Mouse (Mus musculus) forebrain, postnatal 0 days (tissue): Measurements from ENCODE around the gene Fgd6. TPM values are rescaled to one million over a fixed set of nuclear protein-coding genes. Genes with fewer than 3 reads are reported as not detected.

Source experiments
- ATAC-seq: fragments of 200-750 bp; cut with Nextera tagmentation; 2 replicates; pipeline ENCODE4 v1.8.0; 2017; ENCODE audit warnings: mild to moderate bottlenecking, moderate library complexity
- DNase-seq: peaks from one replicate; pipeline ENCODE4 v3.0.0-alpha.2; 2015
- H3K27ac ChIP-seq: fragments of 300-500 bp; sonication (generic); 2 replicates; pipeline ENCODE4 v1.5.1; 2014; ENCODE audit warnings: low read depth, mild to moderate bottlenecking, antibody characterized with exemption, low read length, moderate library complexity, mixed read lengths
- H3K27me3 ChIP-seq: fragments of 300-500 bp; sonication (generic); 2 replicates; pipeline ENCODE4 v1.6.1; 2014; ENCODE audit warnings: mild to moderate bottlenecking, low read length, mixed read lengths; ENCODE audit not compliant: insufficient read depth
- H3K36me3 ChIP-seq: fragments of 300-500 bp; sonication (generic); 2 replicates; pipeline ENCODE4 v1.6.1; 2014; ENCODE audit warnings: mild to moderate bottlenecking, moderate library complexity; ENCODE audit not compliant: insufficient read depth
- H3K4me1 ChIP-seq: fragments of 300-500 bp; sonication (generic); 2 replicates; pipeline ENCODE4 v1.6.1; 2014; ENCODE audit warnings: antibody characterized with exemption; ENCODE audit not compliant: insufficient read depth
- H3K4me2 ChIP-seq: fragments of 300-500 bp; sonication (generic); 2 replicates; pipeline ENCODE4 v1.6.1; 2014; ENCODE audit warnings: low read depth, mild to moderate bottlenecking, moderate library complexity
- H3K4me3 ChIP-seq: fragments of 300-500 bp; sonication (generic); 2 replicates; pipeline ENCODE4 v1.5.1; 2014; ENCODE audit warnings: low read depth, low read length, mixed read lengths
- H3K9ac ChIP-seq: fragments of 300-500 bp; sonication (generic); 2 replicates; pipeline ENCODE4 v1.6.1; 2014; ENCODE audit warnings: mild to moderate bottlenecking
- H3K9me3 ChIP-seq: fragments of 300-500 bp; sonication (generic); 2 replicates; pipeline ENCODE4 v1.6.1; 2016; ENCODE audit warnings: low read length
- CTCF ChIP-seq: sonication (generic); IDR thresholded peaks from 2 replicates; pipeline ENCODE4 v1.5.1; 2016; ENCODE audit warnings: antibody characterized with exemption, control low read depth, low read depth
- WGBS: fragments of 180-500 bp; shearing (Covaris S2); extraction: QIAGEN DNeasy Blood & Tissue Kit; methylation state at CpG from one replicate; pipeline ENCODE4 v1.1.7; 2014; 5-methylcytosine and 5-hydroxymethylcytosine counted together
- polyA plus RNA-seq: library from polyadenylated mRNA; unstranded; fragments of >200 nt; fragmentation: Nextera tagmentation; extraction: Ambion mirVana; gene quantifications from 2 replicates; pipeline ENCODE4 v1.2.1, GENCODE M21; 2015
- total RNA-seq: library from RNA; depleted of rRNA; stranded (reverse); fragments of >200 nt; gene quantifications from 2 replicates; pipeline ENCODE4 v1.2.3, GENCODE M21; 2014

Fgd6 gene
- total and polyA plus RNA-seq, 2 experiments from 2014 or later = 1.5 to 3.6 TPM

DNA sequence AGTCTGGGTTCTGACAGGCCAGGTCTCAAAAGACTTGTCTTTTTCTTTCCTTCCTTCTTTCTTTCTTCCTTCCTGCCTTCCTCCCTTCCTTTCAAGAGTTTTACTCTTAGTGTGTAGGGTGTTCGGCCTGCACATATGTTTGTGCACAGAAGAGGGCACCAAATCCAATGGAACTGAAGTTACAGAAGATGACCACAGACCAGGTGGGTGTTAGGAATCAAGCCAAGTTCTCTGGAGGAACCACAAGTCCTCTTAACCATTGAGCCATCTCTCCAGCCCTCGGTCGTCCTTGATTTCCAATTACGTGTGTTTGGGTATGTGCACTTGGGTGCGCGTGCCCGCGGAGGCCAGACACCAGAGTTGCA is 111.6 kb downstream of the Fgd6 start:
- no peaks in the 10 kb centered on the region for H3K27me3 ChIP-seq
- no peak for TF ChIP-seq CTCF
- no peaks in the 10 kb centered on the region for H3K36me3 ChIP-seq
- no peaks in the 10 kb centered on the region for H3K4me1 ChIP-seq
- WGBS = 9% methylated on average over 8 of the region's 8 CpGs
- peak overlapping the region; percentile 74 for H3K4me2 ChIP-seq
- no peak overlapping the region; the same call in 1 of the 2 replicates for H3K27ac ChIP-seq
- peak overlapping the region; percentile 94; the same call in 1 of the 2 replicates for H3K9ac ChIP-seq
- DNase-seq (no peak), ATAC-seq (peak; percentile 50)
- H3K4me3 ChIP-seq = peak overlapping the region; percentile 94
- H3K9me3 ChIP-seq = no peaks in the 10 kb centered on the region

DNA sequence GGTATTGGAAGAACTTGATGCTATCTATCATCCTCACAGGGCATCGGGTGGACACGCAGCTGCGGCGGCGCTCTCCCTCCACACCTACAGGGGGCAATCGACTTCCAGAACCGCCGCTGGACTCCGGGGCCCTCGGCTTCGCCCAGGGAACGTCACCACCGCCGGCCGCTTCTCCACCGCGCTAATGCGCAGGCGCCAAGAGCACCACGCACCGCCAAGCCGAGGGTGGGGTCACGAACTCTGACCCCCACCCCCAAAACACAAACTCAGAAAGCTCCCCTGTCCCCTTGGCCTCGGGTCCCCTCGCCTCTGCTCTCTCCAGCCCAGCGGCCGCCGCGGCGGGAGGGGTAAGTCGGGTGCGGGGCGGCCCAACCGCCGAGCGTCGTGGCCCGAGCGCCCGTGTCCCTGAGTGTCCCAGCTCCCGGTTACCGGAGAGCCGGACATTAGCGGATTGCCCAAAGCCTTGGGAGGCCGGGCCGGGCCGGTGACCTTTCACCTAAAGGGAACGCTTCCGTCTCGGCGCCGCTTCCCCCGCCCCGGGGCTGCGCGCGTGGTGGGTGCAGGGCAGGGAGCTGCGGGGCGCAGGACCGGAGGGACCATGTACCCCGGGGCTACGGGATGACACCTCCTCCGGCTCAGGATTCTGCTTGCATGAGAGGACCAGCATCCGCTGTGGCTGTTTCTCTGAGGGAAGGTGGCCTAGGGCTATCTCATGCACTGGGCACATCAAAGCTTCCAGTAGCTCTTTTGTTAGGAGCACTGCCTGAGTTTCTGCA is 112.1 kb downstream of the Fgd6 start, which contains the start of gene Nr2c1:
Gene Nr2c1 (plus strand): TSS at position 268 of the 776 bp plus-strand sequence.
- ATAC-seq = peak; percentile 95
- peak within 1 kb of the TSS; percentile 74 for H3K4me2 ChIP-seq
- TF ChIP-seq CTCF = peak; percentile 73
- WGBS = under 1% methylated on average over 64 of the region's 64 CpGs
- peak within 1 kb of the TSS; percentile 94 for H3K9ac ChIP-seq
- H3K36me3 ChIP-seq = no peaks in the 10 kb centered on the region
- DNase-seq = peak; percentile 90
- no peaks in the 10 kb centered on the region for H3K4me1 ChIP-seq
- H3K9me3 ChIP-seq = no peaks in the 10 kb centered on the region
- peak within 1 kb of the TSS; percentile 83 for H3K27ac ChIP-seq
- H3K4me3 ChIP-seq = peak within 1 kb of the TSS; percentile 94
- H3K27me3 ChIP-seq = no peaks in the 10 kb centered on the region

DNA sequence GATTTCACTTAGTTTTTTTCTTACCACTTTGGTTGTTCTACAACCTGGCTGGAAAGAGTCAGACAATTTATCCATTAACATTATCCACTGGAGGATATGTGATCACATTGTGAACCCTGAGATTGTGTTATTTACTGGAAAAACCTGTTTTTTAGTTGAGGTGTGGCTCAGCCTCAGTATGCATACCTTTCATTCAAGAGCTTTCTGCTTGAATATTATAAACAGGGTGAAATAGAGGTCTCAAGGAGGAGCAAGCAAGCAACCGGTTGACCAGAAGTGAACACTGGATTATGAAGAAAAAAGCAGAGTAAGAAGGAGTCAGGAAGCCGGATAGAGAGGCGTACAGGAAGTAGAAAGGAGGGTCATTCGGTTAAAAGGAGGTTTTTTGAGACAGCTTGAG is 115.7 kb downstream of the Fgd6 start:
- ATAC-seq = no peak
- WGBS = 83% methylated on average over 4 of the region's 4 CpGs

DNA sequence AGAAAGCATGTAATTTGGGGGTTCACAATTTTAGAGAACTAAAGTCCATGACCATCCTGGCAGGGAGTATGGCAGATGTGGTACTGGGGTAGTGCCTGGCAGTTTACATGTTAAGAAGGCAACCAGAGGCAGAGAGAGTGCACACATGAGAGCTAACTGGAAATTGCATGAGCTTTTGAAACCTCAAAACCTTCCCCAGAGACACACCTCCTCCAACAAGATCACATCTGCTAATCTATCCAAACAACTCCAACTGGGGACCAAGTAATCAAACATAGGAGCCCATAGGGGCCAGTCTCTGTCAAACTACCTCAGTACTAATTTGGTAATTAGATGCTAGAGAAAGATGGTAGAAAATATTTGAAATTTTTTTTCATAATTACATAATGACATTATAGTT is 118.0 kb downstream of the Fgd6 start:
- DNase-seq = no peak
- no peaks in the 10 kb centered on the region for H3K27me3 ChIP-seq
- H3K4me1 ChIP-seq = no peaks in the 10 kb centered on the region
- H3K9me3 ChIP-seq = no peaks in the 10 kb centered on the region
- H3K36me3 ChIP-seq = peaks cover under 1% of the 10 kb centered on the region; the same call in 1 of the 2 replicates
- no peak overlapping the region for H3K4me2 ChIP-seq
- no peak overlapping the region for H3K4me3 ChIP-seq
- no peak overlapping the region for H3K27ac ChIP-seq
- no peak overlapping the region for H3K9ac ChIP-seq
- TF ChIP-seq CTCF = no peak
- ATAC-seq = no peak

More for the DNA sequence above, 115.7 kb downstream of the Fgd6 start:
- H3K27ac ChIP-seq = no peak overlapping the region
- no peaks in the 10 kb centered on the region for H3K4me1 ChIP-seq
- no peak overlapping the region for H3K9ac ChIP-seq
- no peak overlapping the region for H3K4me3 ChIP-seq
- no peaks in the 10 kb centered on the region for H3K36me3 ChIP-seq
- H3K4me2 ChIP-seq = no peak overlapping the region
- no peak for TF ChIP-seq CTCF
- H3K27me3 ChIP-seq = no peaks in the 10 kb centered on the region
- no peaks in the 10 kb centered on the region for H3K9me3 ChIP-seq
- DNase-seq = no peak

DNA sequence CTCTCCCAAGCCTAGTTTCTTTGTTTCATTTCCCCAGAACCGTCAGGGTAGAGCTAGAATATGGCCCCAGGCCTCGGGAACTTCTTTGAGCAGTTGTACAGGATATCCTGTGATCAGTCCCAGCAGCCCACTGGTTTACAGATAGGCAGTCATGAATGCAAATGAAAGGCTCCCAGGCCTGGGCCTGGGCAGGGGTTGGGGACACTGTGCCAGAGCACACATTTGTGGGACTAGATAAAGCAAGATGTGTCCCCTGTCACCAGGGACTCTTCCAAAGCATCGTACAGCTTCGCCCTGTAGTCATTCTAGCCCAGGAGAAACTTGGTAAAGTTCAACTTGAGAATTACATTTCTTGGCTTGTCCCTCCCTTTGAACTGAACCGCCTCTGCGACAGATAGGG is 123.2 kb downstream of the Fgd6 start:
- Histone ChIP-seq H3K9ac (no peak overlapping the region), H3K36me3 (peaks cover 14% of the 10 kb centered on the region), H3K4me1 (no peaks in the 10 kb centered on the region), H3K27me3 (no peaks in the 10 kb centered on the region), H3K4me3 (no peak overlapping the region), H3K4me2 (no peak overlapping the region), H3K27ac (no peak overlapping the region), H3K9me3 (no peaks in the 10 kb centered on the region)
- ATAC-seq (no peak), DNase-seq (no peak)
- WGBS = 91% methylated on average over 6 of the region's 6 CpGs
- TF ChIP-seq CTCF = no peak

DNA sequence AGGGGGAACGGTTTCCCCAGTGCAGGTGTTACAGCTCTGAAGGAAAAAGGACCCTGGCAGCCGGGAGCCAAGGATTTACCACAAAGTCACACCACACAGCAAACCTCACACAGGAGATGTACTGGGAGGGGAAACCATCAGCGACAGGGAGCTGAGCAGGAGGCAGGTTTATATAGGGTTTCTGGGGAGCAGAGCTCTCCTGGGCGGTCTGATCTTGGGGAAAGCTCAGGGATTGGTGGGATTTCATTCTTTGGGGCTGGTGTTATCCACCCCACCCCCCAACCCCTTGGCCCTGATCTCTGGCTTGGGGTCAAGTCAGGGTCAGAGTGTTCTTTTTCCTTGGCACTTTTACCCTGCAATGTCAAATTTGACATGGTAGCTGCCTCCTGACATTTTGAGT is 123.6 kb downstream of the Fgd6 start:
- WGBS = 96% methylated on average over 4 of the region's 4 CpGs
- ATAC-seq (no peak), DNase-seq (no peak)
- TF ChIP-seq CTCF = no peak
- Histone ChIP-seq H3K4me3 (no peak overlapping the region), H3K36me3 (peaks cover 19% of the 10 kb centered on the region), H3K4me2 (no peak overlapping the region), H3K9ac (no peak overlapping the region), H3K9me3 (no peaks in the 10 kb centered on the region), H3K4me1 (no peaks in the 10 kb centered on the region), H3K27ac (no peak overlapping the region), H3K27me3 (no peaks in the 10 kb centered on the region)

DNA sequence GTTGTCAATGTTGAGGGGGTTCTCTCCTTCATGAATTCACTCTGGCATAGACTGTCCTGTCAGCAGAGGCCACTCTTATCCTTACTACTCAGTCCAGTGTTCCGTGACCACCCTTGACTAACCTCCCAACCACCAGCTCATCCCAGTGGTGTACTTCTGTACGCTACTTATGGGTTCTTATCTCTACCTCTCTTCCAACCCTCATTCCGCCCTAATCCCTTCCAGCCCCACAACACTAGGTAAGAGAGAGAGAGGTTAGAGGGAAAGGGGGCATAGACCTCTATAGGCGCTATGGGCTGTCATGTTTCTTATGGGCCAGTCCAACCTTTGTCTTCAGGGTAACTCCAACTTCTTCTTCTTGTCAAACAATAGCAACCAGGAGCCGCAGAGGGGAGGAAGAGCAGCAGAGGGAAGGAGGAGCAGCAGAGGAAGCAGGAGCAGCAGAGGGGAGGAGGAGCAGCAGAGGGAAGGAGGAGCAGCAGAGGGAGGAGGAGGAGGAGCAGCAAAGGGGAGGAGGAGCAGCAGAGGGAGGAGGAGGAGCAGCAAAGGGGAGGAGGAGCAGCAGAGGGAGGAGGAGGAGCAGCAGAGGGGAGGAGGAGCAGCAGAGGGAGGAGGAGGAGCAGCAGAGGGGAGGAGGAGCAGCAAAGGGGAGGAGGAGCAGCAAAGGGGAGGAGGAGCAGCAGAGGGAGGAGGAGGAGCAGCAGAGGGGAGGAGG is 125.4 kb downstream of the Fgd6 start:
- Histone ChIP-seq H3K27me3 (no peaks in the 10 kb centered on the region), H3K4me1 (no peaks in the 10 kb centered on the region), H3K9me3 (no peaks in the 10 kb centered on the region), H3K27ac (no peak overlapping the region), H3K9ac (no peak overlapping the region), H3K36me3 (peaks cover 27% of the 10 kb centered on the region), H3K4me2 (no peak overlapping the region), H3K4me3 (no peak overlapping the region)
- TF ChIP-seq CTCF = no peak
- DNase-seq = no peak
- no peak for ATAC-seq
- WGBS = 91% methylated on average over 5 of the region's 5 CpGs
